Mouse (Mus musculus) thymus, postnatal 14 days (tissue): ENCODE data around the gene Phkg1.
"Not testable (repeated sequence)": the region's sequence is repeated elsewhere in the genome, so short reads cannot be mapped to it uniquely, and the experiment has no call there.

Experiments
- DNase-seq: peaks from one replicate; pipeline ENCODE4 v3.0.0; 2021

The Phkg1 gene

DNA sequence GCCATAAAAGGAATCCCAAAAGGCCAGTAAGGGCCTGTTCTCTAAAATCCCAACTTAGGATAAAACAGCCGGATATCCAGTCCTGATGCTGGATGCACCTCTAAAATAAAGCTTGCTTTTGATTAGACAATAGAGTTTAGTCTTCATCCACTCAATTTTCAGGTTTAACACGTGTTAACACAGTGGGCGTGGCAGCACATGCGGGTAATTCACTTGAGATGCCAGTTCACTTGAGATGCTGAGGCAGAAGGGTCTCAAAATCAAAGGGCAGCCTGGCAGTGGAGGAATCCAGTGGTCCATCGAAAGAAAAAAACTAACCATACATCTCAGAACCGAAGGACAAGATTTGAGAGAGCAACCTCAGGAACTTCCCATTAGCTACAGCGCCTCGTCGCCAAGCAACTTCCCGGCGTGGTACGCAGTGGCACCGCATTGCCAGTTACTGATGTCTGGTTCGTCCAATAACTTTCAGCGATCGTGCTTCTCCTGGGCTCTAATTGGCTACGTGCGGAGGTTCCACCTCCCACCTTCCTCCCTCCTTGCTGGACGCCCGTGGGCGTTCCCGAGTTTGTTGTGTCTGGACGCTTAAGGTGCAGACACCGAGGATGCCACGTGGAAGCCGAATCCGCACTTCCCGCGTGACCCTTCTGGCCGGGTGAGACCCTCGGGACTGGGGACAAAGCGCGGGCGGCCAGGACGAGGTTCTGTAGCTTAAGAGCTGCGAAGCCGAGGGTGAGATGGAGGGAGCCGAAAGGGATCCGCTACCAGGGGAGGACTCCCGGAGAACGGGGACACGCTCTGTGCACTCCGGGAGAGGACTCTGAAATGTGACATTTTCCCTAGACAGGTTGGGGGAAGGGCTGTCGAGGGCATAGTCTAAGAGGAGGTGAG, 2.9 kb downstream of the Phkg1 start, which contains the start of gene Zbed5:
Gene Zbed5, plus strand, starts transcription at position 526 of the 891 bp plus-strand sequence.
- DNase-seq, result peak; percentile 82

DNA sequence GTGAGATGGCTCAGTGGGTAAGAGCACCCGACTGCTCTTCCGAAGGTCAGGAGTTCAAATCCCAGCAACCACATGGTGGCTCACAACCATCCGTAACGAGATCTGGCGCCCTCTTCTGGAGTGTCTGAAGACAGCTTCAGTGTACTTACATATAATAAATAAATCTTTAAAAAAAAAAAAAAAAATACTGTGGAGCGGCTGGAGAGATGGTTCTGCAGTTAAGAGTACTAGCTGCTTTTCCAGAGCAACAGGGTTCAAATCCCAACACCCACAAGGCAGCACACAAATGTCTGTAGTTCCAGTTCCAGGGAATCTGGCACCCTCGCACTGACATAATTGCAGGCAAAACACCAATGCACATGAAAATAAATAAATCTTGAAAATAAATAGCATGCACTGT, 8.0 kb downstream of the Phkg1 start:
- not testable (repeated sequence) for DNase-seq

DNA sequence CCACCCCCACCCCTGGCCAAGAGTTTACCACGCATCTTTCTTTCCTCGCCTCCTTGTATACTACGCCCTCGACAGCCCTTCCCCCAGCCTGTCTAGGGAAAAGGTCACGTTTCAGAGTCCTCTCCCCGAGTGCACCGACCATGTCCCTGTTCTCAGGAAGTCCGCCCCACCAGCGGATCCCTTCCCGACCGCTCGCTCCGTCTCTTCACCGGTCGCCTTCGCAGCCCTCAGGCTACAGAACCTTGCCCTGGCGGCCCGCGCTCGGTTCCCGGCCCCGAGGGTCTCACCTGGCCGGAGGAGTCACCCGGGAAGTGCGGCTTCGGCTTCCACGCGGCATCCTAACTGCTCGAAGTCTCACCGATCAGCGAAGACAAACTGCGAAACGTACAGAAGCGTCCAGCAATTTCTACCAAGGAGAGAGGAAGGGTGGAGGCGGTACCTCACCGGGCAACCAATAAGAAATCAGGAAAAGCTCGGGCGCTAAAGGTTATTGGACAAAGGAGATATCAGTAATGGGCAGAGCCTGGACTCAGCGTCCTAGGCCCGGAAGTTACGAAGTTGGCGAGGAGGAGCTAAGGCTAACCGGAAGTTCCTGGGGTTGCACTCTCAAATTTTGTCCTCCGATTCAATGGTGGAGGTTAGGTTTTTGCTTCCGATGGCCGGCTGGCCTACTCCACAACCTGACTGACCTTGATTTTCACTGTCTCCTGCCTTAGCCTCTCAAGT, 11.3 kb downstream of the Phkg1 start, which contains the start of gene Chchd2:
Gene Chchd2, minus strand, starts transcription at position 560 of the 726 bp plus-strand sequence.
- peak; percentile 89 for DNase-seq

GRCm38 (mm10) chr5:129886271-129886670, 12.1 kb downstream of the Phkg1 start:
- peak; percentile 9 for DNase-seq

GRCm38 (mm10) chr5:129879888-129880287, 18.5 kb downstream of the Phkg1 start:
- no peak for DNase-seq

- no peak for DNase-seq
Measured at GRCm38 (mm10) chr5:129878946-129879345, 19.4 kb downstream of the Phkg1 start.

DNA sequence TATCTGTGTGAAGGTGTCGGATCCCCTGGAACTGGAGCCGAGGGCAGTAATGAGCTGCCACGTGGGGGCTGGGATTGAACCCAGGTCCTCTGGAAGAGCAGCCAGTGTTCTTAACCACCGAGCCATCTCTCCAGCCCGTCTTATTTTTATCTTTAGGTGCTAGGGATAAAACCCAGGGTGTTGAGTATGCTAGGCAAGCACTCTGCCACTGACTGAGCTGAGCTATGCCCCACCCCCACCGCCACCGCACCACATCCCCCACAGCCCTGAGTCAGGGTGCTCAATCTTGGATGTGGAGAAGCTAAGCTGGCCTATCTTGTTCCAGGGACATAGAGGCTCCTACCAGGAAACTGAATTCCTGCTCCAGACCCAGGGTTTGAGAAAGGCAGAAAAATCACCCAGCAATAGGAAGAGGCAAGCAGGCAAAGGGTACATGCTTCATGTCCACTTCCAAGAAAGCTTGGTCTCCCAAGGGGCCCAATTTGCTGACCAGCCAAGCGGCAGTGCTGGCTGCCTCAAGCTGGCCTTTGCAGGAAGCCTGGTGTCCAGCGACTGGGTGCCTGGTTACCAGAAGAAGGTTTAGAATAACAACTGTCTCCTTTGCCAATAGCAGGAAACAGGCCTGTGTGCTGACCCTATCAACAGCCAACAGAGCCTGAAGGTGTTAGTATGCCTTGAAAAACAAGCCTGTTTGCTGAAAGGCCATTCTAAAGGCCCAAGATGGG, 20.5 kb downstream of the Phkg1 start:
- DNase-seq, result no peak

- DNase-seq, result no peak
Measured at GRCm38 (mm10) chr5:129875098-129875497, 23.3 kb downstream of the Phkg1 start.

- no peak for DNase-seq
Measured at GRCm38 (mm10) chr5:129873942-129874341, 24.4 kb downstream of the Phkg1 start.

DNA sequence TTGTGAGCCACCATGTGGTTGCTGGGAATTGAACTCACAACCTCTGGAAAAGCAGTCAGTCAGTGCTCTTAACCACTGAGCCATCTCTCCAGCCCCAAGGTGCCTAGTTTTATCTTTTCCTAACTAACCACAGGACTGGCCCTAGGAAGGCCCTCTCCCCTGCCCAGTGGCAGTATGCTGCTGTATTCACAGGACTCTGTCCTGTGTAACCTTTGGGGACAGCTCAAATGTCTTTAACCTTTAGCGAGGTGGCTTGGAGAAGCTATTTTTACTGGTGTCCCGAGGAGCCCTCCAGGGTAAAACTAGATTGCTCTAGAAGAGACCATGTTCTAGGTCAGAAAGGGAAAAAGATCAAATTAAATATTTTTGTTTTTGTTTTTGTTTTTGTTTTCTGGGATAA, 27.1 kb downstream of the Phkg1 start:
- DNase-seq, result no peak

DNA sequence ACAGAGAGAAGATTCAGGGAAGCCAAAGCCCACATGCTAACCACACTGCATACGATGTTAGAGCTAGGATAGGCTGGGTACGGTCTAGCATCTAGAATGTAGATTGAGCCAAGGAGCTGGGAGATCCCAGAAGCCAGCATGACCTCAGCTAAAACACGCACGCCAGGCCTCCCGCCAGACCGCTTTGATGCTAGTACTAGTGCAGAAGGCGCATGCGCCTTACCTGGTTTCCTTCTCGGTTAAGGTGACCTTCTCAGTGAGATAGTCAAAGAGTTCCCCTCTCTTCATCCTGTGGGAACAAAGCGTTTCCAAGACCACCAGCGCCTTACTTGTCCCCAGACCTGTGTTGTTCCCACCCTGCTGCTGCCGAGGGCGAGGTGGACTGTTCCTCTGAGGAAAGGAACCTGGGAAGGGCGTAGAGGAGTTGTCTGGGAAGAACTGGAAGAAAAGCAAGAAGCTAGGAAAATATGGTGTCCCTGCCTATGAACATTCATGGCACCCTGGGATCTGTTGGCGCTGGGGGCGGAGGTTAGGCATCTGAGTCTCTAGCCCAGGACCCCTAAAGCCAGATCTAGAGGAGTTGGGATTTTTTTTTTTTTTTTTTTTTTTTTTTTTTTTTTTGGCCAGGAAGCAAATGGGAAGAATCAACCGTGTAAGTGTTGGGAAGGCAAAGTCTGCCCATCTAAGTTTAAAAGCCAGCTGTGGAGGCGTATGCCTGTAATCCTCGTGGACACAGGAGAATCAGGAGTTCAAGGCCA, 28.9 kb downstream of the Phkg1 start:
- no peak for DNase-seq

DNA sequence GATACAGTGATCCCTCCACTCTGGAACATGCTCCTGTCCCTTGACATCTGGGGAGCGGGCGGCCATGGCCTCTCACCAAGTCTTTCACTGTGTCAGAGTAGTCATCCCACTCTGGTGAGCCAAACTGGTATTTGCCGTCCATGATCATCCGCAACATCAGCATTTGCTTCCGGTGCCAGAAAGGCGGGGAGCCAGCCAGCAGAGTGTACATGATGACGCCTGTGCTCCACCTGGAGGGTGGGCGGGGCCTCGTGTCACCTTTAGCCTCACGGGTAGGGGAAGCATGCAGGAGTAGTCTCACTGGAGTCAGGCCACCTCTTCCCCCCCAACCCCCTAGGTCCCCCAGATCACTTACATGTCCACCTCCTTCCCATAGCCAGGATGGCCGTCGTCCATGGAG, 32.5 kb downstream of the Phkg1 start:
- DNase-seq, result no peak

- peak; percentile 52 for DNase-seq
Measured at GRCm38 (mm10) chr5:129864467-129864866, 33.9 kb downstream of the Phkg1 start.

DNA sequence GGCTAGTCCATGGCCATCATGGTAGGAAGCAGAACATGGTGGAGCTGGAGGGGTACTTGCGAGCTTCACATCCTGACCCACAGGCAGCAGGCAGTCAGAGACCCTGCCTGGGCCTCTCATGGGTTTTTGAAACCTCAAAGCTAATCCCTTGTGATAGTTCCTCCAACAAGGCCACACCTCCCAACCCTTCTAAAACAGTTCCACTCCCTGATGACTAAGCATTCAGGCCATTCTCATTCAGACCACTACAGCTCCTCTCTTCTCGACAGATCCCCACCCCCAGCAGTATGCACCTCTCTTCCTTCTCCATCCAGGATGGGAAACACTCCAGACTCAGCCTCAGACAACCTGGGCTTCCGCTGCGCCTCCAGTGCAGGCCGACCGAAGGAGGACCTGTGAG, 36.0 kb downstream of the Phkg1 start:
- no peak for DNase-seq

GRCm38 (mm10) chr5:129856414-129856813, 41.9 kb downstream of the Phkg1 start:
- no peak for DNase-seq

DNA sequence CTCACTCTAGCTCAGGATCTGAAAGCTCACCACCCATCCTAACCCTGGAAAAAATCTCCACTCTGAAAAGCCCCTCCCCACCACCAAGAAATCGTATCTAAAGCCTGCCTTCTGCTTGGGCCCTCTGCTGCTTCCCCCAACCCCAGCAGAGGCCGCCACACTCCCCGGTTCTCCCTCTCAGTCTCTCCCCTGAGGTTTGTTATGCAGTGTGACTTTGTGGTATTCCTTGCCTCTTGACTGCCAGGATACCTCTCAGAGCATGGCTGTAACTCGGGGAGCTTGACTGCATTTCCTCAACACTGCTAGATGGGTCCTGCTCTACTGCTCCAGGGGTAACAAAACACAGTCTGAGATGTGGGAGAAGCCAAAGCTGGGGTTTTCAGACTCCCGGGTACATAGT, 43.2 kb downstream of the Phkg1 start:
- DNase-seq, result no peak

DNA sequence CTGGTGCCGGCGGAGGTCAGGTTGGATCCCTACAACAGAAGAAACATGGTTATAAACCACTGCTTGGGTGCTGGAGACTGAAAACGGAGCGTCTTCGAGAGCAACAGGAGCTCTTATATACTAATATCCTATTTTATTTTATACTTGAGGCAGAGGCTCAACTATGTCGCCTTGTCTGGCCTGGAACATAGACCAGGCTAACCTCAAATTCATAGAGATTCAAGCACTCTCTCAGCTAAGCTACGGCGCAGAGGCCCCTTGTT, 50.9 kb downstream of the Phkg1 start:
- DNase-seq, result no peak

GRCm38 (mm10) chr5:129846752-129847557, 51.4 kb downstream of the Phkg1 start, which contains the start of gene Sumf2:
Gene Sumf2 (plus strand): TSS chr5:129846986.
- DNase-seq, result peak; percentile 96

GRCm38 (mm10) chr5:129844848-129845247, 53.5 kb downstream of the Phkg1 start:
- no peak for DNase-seq
